Mouse (Mus musculus) CH12.LX (cell line): ENCODE data around the gene Padi6.

Source experiments
- POLR2A ChIP-seq: IDR thresholded peaks from 2 replicates; pipeline ENCODE4 v1.6.1; 2011; ENCODE audit warnings: low read depth, mild to moderate bottlenecking, improper control_type of control experiment, low read length
- USF1 ChIP-seq: IDR thresholded peaks from 2 replicates; pipeline ENCODE4 v1.6.1; 2014; ENCODE audit warnings: low read depth, mild to moderate bottlenecking, inconsistent platforms, low read length, improper control_type of control experiment

GRCm38 (mm10) chr4:140747978-140748377, 5.5 kb upstream of the Padi6 start:
- TF ChIP-seq POLR2A = no peak
- no peak for TF ChIP-seq USF1
